Mouse (Mus musculus): ENCODE data around the gene Ccr7.

Gene Ccr7

GRCm38 (mm10) chr11:99154987-99155641 is at the start of gene Ccr7:
Gene Ccr7, minus strand, starts transcription at chr11:99155077.
- DNase-seq = peak; percentile 74

- DNase-seq = peak; percentile 81
These were observed 34.3 kb upstream of the Ccr7 start for GRCm38 (mm10) chr11:99189154-99189582.

- no peak for DNase-seq
These were observed 32.5 kb upstream of the Ccr7 start for GRCm38 (mm10) chr11:99187348-99187747.

GRCm38 (mm10) chr11:99186836-99187235 is 32.0 kb upstream of the Ccr7 start:
- no peak for DNase-seq

GRCm38 (mm10) chr11:99182575-99182974 is 27.7 kb upstream of the Ccr7 start:
- DNase-seq = no peak

GRCm38 (mm10) chr11:99180071-99180470 is 25.2 kb upstream of the Ccr7 start:
- no peak for DNase-seq

- no peak for DNase-seq
These were observed 23.0 kb upstream of the Ccr7 start for GRCm38 (mm10) chr11:99177925-99178198.

GRCm38 (mm10) chr11:99177054-99177924 is 22.4 kb upstream of the Ccr7 start:
- no peak for DNase-seq

GRCm38 (mm10) chr11:99172002-99172401 is 17.1 kb upstream of the Ccr7 start:
- peak; percentile 24 for DNase-seq

GRCm38 (mm10) chr11:99171442-99171841 is 16.6 kb upstream of the Ccr7 start:
- DNase-seq = no peak

GRCm38 (mm10) chr11:99170547-99171267 is 15.8 kb upstream of the Ccr7 start:
- DNase-seq = peak; percentile 64

- peak; percentile 13 for DNase-seq
These were observed 15.1 kb upstream of the Ccr7 start for GRCm38 (mm10) chr11:99170005-99170404.

GRCm38 (mm10) chr11:99169438-99169837 is 14.6 kb upstream of the Ccr7 start:
- DNase-seq = no peak

GRCm38 (mm10) chr11:99168030-99168474 is 13.2 kb upstream of the Ccr7 start:
- DNase-seq = peak; percentile 23

GRCm38 (mm10) chr11:99167576-99167975 is 12.7 kb upstream of the Ccr7 start:
- DNase-seq = peak; percentile 14

GRCm38 (mm10) chr11:99166241-99166640 is 11.4 kb upstream of the Ccr7 start:
- DNase-seq = peak; percentile 57

GRCm38 (mm10) chr11:99165031-99165752 is 10.3 kb upstream of the Ccr7 start:
- no peak for DNase-seq

- peak; percentile 77 for DNase-seq
These were observed 8.3 kb upstream of the Ccr7 start for GRCm38 (mm10) chr11:99162972-99163686.

GRCm38 (mm10) chr11:99161648-99162047 is 6.8 kb upstream of the Ccr7 start:
- no peak for DNase-seq

GRCm38 (mm10) chr11:99160228-99160627 is 5.4 kb upstream of the Ccr7 start:
- no peak for DNase-seq

GRCm38 (mm10) chr11:99155817-99156216 is 940 bp upstream of the Ccr7 start:
- DNase-seq = no peak

Measured in thymus, postnatal 4 days (tissue).